Mouse (Mus musculus): ENCODE results near the gene Gja4. TPM values are rescaled to one million over a fixed set of nuclear protein-coding genes. Genes with fewer than 3 reads are reported as not detected.

Gene Gja4
- polyA plus RNA-seq, 2 experiments, result 17.7 to 21.3 TPM

- Histone ChIP-seq H3K4me1 (ENCODE audit: control insufficient read depth, insufficient read depth, low read length) (no peaks in the 10 kb centered on the region), H3K9ac (ENCODE audit: low read depth, low read length, severe bottlenecking) (no peak overlapping the region), H3K27ac (replicated peaks; ENCODE audit: low read depth, low read length) (no peak overlapping the region), H3K4me2 (replicated peaks; ENCODE audit: low read depth, low read length, severe bottlenecking) (no peak overlapping the region), H3K4me3 (replicated peaks; ENCODE audit: low read length) (no peak overlapping the region), H3K36me3 (ENCODE audit: control insufficient read depth, insufficient read depth, low read length) (no peaks in the 10 kb centered on the region), H3K9me3 (ENCODE audit: control insufficient read depth, low read length) (no peaks in the 10 kb centered on the region), H3K27me3 (ENCODE audit: control insufficient read depth, insufficient read depth, low read length) (no peaks in the 10 kb centered on the region)
- DNase-seq (ENCODE audit: low spot score) (no peak), ATAC-seq (ENCODE audit: low FRiP score, low read depth) (no peak)
- no peak for TF ChIP-seq POLR2A (IDR thresholded peaks at IDR 0.05; ENCODE audit: borderline replicate concordance, extremely low read depth, insufficient read depth, insufficient read length)
- WGBS, result 68% methylated on average over 19 of the region's 19 CpGs
Measured at GRCm38 (mm10) chr4:127263438-127264182, 50.2 kb downstream of the Gja4 start.

- H3K27me3 ChIP-seq (ENCODE audit: control insufficient read depth, insufficient read depth, low read length), result no peaks in the 10 kb centered on the region
- H3K9me3 ChIP-seq (ENCODE audit: control insufficient read depth, low read length), result no peaks in the 10 kb centered on the region
- WGBS, result 92% methylated on average over 14 of the region's 14 CpGs
- H3K9ac ChIP-seq (ENCODE audit: low read depth, low read length, severe bottlenecking), result no peak overlapping the region
- ATAC-seq (ENCODE audit: low FRiP score, low read depth), result no peak
- H3K4me2 ChIP-seq (replicated peaks; ENCODE audit: low read depth, low read length, severe bottlenecking), result no peak overlapping the region
- no peak for TF ChIP-seq POLR2A (IDR thresholded peaks at IDR 0.05; ENCODE audit: borderline replicate concordance, extremely low read depth, insufficient read depth, insufficient read length)
- DNase-seq (ENCODE audit: low spot score), result no peak
- H3K36me3 ChIP-seq (ENCODE audit: control insufficient read depth, insufficient read depth, low read length), result no peaks in the 10 kb centered on the region
- H3K27ac ChIP-seq (replicated peaks; ENCODE audit: low read depth, low read length), result no peak overlapping the region
- H3K4me1 ChIP-seq (ENCODE audit: control insufficient read depth, insufficient read depth, low read length), result no peaks in the 10 kb centered on the region
- H3K4me3 ChIP-seq (replicated peaks; ENCODE audit: low read length), result no peak overlapping the region
Measured at GRCm38 (mm10) chr4:127261601-127262000, 52.2 kb downstream of the Gja4 start.

Other genes starting within 250 kb of the Gja4 start
- 29.2 and 34.4 TPM in 2 replicates for gene Zmym6, start 236.7 kb downstream of the Gja4 start, polyA plus RNA-seq (2012; rRNA removed)
- 18.7 and 26.0 TPM in 2 replicates for gene Zmym6, start 236.7 kb downstream of the Gja4 start, polyA plus RNA-seq (2014; fragmentation: Nextera tagmentation; extraction: Ambion mirVana)
- gene Tmem35b, start 190.3 kb downstream of the Gja4 start, polyA plus RNA-seq (2012; rRNA removed), result 12.9 and 13.8 TPM in 2 replicates
- 12.5 and 15.1 TPM in 2 replicates for gene Tmem35b, start 190.3 kb downstream of the Gja4 start, polyA plus RNA-seq (2014; fragmentation: Nextera tagmentation; extraction: Ambion mirVana)
- 1.4 and 1.7 TPM in 2 replicates for gene Dlgap3, start 144.8 kb downstream of the Gja4 start, polyA plus RNA-seq (2012; rRNA removed)
- 1.1 and 1.4 TPM in 2 replicates for gene Dlgap3, start 144.8 kb downstream of the Gja4 start, polyA plus RNA-seq (2014; fragmentation: Nextera tagmentation; extraction: Ambion mirVana)
- 29.7 and 31.7 TPM in 2 replicates for gene Smim12, start 70.3 kb downstream of the Gja4 start, polyA plus RNA-seq (2012; rRNA removed)
- gene Smim12, start 70.3 kb downstream of the Gja4 start, polyA plus RNA-seq (2014; fragmentation: Nextera tagmentation; extraction: Ambion mirVana), result 50.7 and 53.3 TPM in 2 replicates
- 5.1 and 5.3 TPM in 2 replicates for gene Gjb3, start 16.8 kb upstream of the Gja4 start, polyA plus RNA-seq (2012; rRNA removed)
- gene Gjb3, start 16.8 kb upstream of the Gja4 start, polyA plus RNA-seq (2014; fragmentation: Nextera tagmentation; extraction: Ambion mirVana), result 6.4 and 10.0 TPM in 2 replicates
- 0.08 and 0.09 TPM in 2 replicates for gene Gjb4, start 40.0 kb upstream of the Gja4 start, polyA plus RNA-seq (2012; rRNA removed)
- gene Gjb4, start 40.0 kb upstream of the Gja4 start, polyA plus RNA-seq (2014; fragmentation: Nextera tagmentation; extraction: Ambion mirVana), result 0.14 and 0.25 TPM in 2 replicates
- 0.45 and 0.73 TPM in 2 replicates for gene Gjb5, start 44.1 kb upstream of the Gja4 start, polyA plus RNA-seq (2012; rRNA removed)
- 0.41 and 0.64 TPM in 2 replicates for gene Gjb5, start 44.1 kb upstream of the Gja4 start, polyA plus RNA-seq (2014; fragmentation: Nextera tagmentation; extraction: Ambion mirVana)